Mouse (Mus musculus): Measurements from ENCODE around the gene Acot8. TPM values are rescaled to one million over a fixed set of nuclear protein-coding genes. Genes with fewer than 3 reads are reported as not detected.
"Not testable (repeated sequence)": the region's sequence is repeated elsewhere in the genome, so short reads cannot be mapped to it uniquely, and the experiment has no call there.

The Acot8 gene
- total and polyA plus RNA-seq, 2 experiments from 2014 or later = 17.5 to 24.2 TPM

DNA sequence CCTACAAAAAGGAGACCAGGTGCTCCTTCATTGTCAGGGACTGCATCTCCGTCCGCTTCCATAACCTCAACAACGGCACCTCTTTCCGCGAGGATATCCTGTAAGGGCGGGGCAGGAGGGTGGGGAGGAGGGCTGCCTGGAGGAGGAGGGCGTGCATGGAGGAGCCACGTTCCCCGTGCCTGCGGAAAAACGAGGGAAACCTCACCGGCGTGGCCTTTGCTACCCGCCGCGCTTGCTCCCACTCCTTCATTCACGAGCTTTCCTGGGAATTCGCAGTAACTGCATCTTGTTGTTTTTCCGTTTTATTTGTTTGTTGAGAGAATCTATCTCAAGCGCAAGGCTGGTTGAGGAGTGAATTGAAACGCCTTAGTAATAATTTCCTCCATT, 643 bp upstream of the Acot8 start:
- H3K4me3 ChIP-seq (ENCODE audit: low read depth, low read length) = peak overlapping the region; percentile 73
- under 1% methylated on average over 21 of the region's 21 CpGs for WGBS
- H3K9me3 ChIP-seq (ENCODE audit: low read length) = no peaks in the 10 kb centered on the region
- peaks cover 16% of the 10 kb centered on the region for H3K36me3 ChIP-seq (ENCODE audit: insufficient read depth, low read length)
- no peaks in the 10 kb centered on the region for H3K4me1 ChIP-seq (ENCODE audit: insufficient read depth, low read length)
- no peak for TF ChIP-seq CTCF (IDR thresholded peaks at IDR 0.05)
- peak; percentile 31 for DNase-seq (ENCODE audit: low spot score)
- H3K9ac ChIP-seq (replicated peaks; ENCODE audit: low read length, poor library complexity, severe bottlenecking) = peak overlapping the region; percentile 92
- ATAC-seq (ENCODE audit: low FRiP score) = peak; percentile 57
- H3K4me2 ChIP-seq (ENCODE audit: low read depth, low read length, poor library complexity, severe bottlenecking) = peak overlapping the region; percentile 81
- no peaks in the 10 kb centered on the region for H3K27me3 ChIP-seq (ENCODE audit: insufficient read depth, low read length)
- peak overlapping the region; percentile 90 for H3K27ac ChIP-seq (ENCODE audit: low read depth, low read length)

DNA sequence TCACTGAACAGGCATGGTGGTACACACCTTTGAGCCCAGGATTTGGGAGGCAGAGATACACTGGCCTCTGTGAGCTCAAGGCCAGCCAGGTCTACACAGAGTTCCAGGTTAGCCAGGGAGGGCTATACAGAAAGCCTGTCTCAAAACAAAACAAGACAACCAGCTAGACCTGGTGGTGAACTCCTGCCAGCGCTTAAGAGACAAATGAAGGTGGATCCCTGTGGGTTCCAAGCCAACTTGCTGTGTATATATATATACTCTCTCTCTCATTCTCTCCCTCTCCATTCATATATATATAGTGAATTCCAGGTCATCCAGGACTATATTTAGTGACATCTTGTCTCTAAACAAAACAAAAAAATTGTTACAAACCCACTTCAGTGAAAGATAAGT, 765 bp downstream of the Acot8 start:
- Histone ChIP-seq H3K4me3 (ENCODE audit: low read depth, low read length) (peak overlapping the region; percentile 73), H3K36me3 (ENCODE audit: insufficient read depth, low read length) (peaks cover 8% of the 10 kb centered on the region), H3K4me1 (ENCODE audit: insufficient read depth, low read length) (no peaks in the 10 kb centered on the region), H3K27ac (ENCODE audit: low read depth, low read length) (peak overlapping the region; percentile 87; the same call in 1 of the 2 replicates), H3K9ac (replicated peaks; ENCODE audit: low read length, poor library complexity, severe bottlenecking) (peak overlapping the region; percentile 63), H3K4me2 (ENCODE audit: low read depth, low read length, poor library complexity, severe bottlenecking) (peak overlapping the region; percentile 63), H3K27me3 (ENCODE audit: insufficient read depth, low read length) (no peaks in the 10 kb centered on the region), H3K9me3 (ENCODE audit: low read length) (no peaks in the 10 kb centered on the region)
- TF ChIP-seq CTCF (IDR thresholded peaks at IDR 0.05) = no peak
- no peak for DNase-seq (ENCODE audit: low spot score)
- 58% methylated on average over 1 of the region's 1 CpGs for WGBS
- ATAC-seq (ENCODE audit: low FRiP score) = no peak

DNA sequence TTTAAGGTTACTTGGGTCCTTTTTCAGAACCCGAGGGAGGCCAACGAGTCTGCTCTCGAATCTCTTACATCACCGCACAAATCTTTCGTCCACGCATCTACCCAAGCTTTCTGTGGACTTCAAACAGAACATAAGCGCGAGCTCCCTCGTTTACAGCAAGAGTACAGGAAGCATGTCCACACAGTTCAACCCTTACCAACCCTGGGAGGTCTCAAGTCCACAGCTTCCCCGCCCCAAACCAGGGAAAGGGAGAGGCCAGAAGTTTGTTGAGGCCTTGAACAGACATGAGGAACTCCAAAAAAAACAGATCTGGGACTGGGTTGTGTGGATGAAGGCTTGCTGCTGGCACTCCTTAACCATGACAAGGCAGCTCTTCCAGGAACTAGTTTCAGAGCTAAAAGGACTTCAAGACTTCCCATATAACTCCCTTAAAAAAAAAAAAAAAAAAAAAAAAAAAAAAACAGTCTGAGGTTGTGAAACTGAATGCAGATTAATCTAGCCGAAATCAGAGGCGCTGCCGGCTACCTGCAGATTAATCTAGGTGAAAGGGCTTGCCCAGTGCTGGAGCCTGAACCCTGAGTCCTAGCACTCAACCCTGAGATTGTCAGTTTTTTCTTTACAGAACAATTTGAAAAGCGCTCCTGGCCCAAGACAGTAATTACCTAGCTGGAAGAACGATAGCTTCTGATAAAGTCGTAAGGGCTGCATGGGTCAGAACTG, 1.3 kb downstream of the Acot8 start:
- Histone ChIP-seq H3K9ac (replicated peaks; ENCODE audit: low read length, poor library complexity, severe bottlenecking) (peak overlapping the region; percentile 63; the same call in 1 of the 2 replicates), H3K9me3 (ENCODE audit: low read length) (no peaks in the 10 kb centered on the region), H3K4me1 (ENCODE audit: insufficient read depth, low read length) (no peaks in the 10 kb centered on the region), H3K4me2 (ENCODE audit: low read depth, low read length, poor library complexity, severe bottlenecking) (peak overlapping the region; percentile 63), H3K4me3 (ENCODE audit: low read depth, low read length) (peak overlapping the region; percentile 73), H3K27me3 (ENCODE audit: insufficient read depth, low read length) (no peaks in the 10 kb centered on the region), H3K36me3 (ENCODE audit: insufficient read depth, low read length) (peaks cover 5% of the 10 kb centered on the region; the same call in 1 of the 2 replicates), H3K27ac (ENCODE audit: low read depth, low read length) (no peak overlapping the region)
- DNase-seq (ENCODE audit: low spot score) (no peak), ATAC-seq (ENCODE audit: low FRiP score) (no peak)
- TF ChIP-seq CTCF (IDR thresholded peaks at IDR 0.05) = no peak
- WGBS = 93% methylated on average over 16 of the region's 16 CpGs

DNA sequence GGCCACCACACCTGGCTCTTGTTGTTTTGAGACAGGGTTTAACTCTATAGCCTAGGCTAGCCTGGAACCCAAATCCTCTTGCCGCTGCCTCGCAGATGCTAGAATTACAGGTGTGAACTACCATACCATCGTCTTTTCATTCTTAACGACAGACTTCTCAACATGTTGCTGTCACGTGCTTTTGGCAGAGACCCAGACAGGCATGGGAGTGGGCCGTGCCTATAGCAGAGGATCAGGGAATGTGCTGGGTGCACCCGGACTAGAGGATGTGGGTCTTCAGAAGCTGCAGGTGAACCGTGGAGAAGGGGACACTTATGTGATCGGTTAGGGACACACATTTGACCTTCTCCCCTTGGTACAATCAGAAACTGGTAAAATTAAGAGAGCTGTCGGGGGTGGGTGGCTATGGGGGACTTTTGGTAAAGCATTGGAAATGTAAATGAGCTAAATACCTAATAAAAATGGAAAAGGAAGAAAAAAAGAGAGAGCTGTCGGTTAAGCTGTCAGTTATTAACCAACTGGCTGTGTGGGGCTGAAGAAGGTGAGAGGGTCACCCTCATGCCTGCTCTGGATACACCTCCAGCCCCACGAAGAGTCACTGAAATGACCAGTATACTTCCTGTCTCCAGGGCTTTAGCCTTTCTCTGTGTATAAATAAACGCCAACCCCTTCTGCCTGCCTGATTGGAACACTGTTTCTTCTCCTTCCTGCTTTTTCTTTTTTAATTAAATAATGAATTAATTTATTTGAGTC, 4.3 kb downstream of the Acot8 start:
- DNase-seq (ENCODE audit: low spot score) = no peak
- no peaks in the 10 kb centered on the region for H3K27me3 ChIP-seq (ENCODE audit: insufficient read depth, low read length)
- no peak overlapping the region for H3K4me2 ChIP-seq (ENCODE audit: low read depth, low read length, poor library complexity, severe bottlenecking)
- H3K4me1 ChIP-seq (ENCODE audit: insufficient read depth, low read length) = no peaks in the 10 kb centered on the region
- H3K9ac ChIP-seq (replicated peaks; ENCODE audit: low read length, poor library complexity, severe bottlenecking) = no peak overlapping the region
- no peaks in the 10 kb centered on the region for H3K9me3 ChIP-seq (ENCODE audit: low read length)
- H3K36me3 ChIP-seq (ENCODE audit: insufficient read depth, low read length) = peaks cover 15% of the 10 kb centered on the region; the same call in 1 of the 2 replicates
- TF ChIP-seq CTCF (IDR thresholded peaks at IDR 0.05) = no peak
- no peak for ATAC-seq (ENCODE audit: low FRiP score)
- H3K27ac ChIP-seq (ENCODE audit: low read depth, low read length) = no peak overlapping the region
- no peak overlapping the region for H3K4me3 ChIP-seq (ENCODE audit: low read depth, low read length)
- WGBS = 94% methylated on average over 13 of the region's 13 CpGs

DNA sequence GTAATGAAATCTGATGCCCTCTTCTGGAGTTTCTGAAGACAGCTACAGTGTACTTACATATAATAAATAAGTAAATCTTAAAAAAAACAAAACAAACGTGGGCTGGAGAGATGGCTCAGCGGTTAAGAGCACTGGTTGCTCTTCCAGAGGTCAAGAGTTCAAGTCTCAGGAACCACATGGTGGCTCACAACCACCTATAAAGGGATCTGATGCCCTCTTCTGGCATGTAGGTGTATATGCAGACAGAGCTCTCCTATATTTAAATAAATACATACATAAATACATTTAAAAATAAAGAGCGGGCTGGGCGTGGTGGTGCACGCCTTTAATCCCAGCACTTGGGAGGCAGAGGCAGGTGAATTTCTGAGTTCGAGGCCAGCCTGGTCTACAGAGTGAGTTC, 6.1 kb downstream of the Acot8 start:
- 84% methylated on average over 6 of the region's 6 CpGs for WGBS
- not testable (repeated sequence) for DNase-seq (ENCODE audit: low spot score)

DNA sequence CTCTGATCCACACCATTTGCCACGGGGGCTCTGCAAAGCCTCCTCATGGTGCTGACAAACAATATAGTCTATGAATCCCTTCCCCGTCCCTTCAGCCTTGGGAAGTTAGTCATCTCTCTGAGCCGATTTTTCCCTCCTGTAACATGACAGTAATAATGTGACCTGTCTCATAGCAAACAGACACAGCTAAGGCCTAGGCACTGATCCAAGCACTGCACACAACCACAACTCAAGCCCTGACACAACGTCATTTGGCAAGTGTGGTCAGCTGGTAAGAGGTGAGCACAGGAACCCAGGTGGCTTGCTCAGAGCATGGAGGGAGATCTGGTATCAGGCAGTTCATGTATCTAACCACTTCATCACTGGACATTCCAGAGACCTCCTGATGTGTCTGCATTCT, 8.8 kb downstream of the Acot8 start:
- 88% methylated on average over 4 of the region's 4 CpGs for WGBS
- Histone ChIP-seq H3K4me1 (ENCODE audit: insufficient read depth, low read length) (no peaks in the 10 kb centered on the region), H3K9me3 (ENCODE audit: low read length) (no peaks in the 10 kb centered on the region), H3K4me3 (ENCODE audit: low read depth, low read length) (no peak overlapping the region), H3K27me3 (ENCODE audit: insufficient read depth, low read length) (no peaks in the 10 kb centered on the region), H3K36me3 (ENCODE audit: insufficient read depth, low read length) (peaks cover 38% of the 10 kb centered on the region; the same call in 1 of the 2 replicates), H3K4me2 (ENCODE audit: low read depth, low read length, poor library complexity, severe bottlenecking) (no peak overlapping the region), H3K9ac (replicated peaks; ENCODE audit: low read length, poor library complexity, severe bottlenecking) (no peak overlapping the region), H3K27ac (ENCODE audit: low read depth, low read length) (no peak overlapping the region)
- DNase-seq (ENCODE audit: low spot score) (no peak), ATAC-seq (ENCODE audit: low FRiP score) (no peak)
- TF ChIP-seq CTCF (IDR thresholded peaks at IDR 0.05) = no peak

More for the DNA sequence above, 6.1 kb downstream of the Acot8 start:
- H3K9me3 ChIP-seq (ENCODE audit: low read length); H3K9ac ChIP-seq (replicated peaks; ENCODE audit: low read length, poor library complexity, severe bottlenecking); H3K4me2 ChIP-seq (ENCODE audit: low read depth, low read length, poor library complexity, severe bottlenecking); ATAC-seq (ENCODE audit: low FRiP score); H3K4me3 ChIP-seq (ENCODE audit: low read depth, low read length); H3K27me3 ChIP-seq (ENCODE audit: insufficient read depth, low read length); H3K4me1 ChIP-seq (ENCODE audit: insufficient read depth, low read length); H3K27ac ChIP-seq (ENCODE audit: low read depth, low read length): not testable (repeated sequence)
- peaks cover 23% of the 10 kb centered on the region; the same call in 1 of the 2 replicates for H3K36me3 ChIP-seq (ENCODE audit: insufficient read depth, low read length)
- TF ChIP-seq CTCF (IDR thresholded peaks at IDR 0.05) = peak; percentile 55
